Mouse (Mus musculus): Measurements from ENCODE around the gene Gm10715. TPM values are rescaled to one million over a fixed set of nuclear protein-coding genes. Genes with fewer than 3 reads are reported as not detected.

Gene Gm10715
- not detected for polyA plus RNA-seq (2014; fragmentation: Illumina TruSeq; extraction: RNeasy Lipid Tissue Mini Kit (QIAGEN cat#74804); ENCODE audit: low read depth, low replicate concordance)

GRCm38 (mm10) chr9:3036577-3036976 lies at the start of gene Gm10715:
TSS of gene Gm10715 (plus strand) at chr9:3036877.

GRCm38 (mm10) chr9:3000445-3000972 lies 36.2 kb upstream of the Gm10715 start, which contains the start of gene Gm10722:
TSS of gene Gm10722 (plus strand) at chr9:3000922.

GRCm38 (mm10) chr9:3002794-3003396 lies 33.8 kb upstream of the Gm10715 start, which contains the start of gene Gm11168:
TSS of gene Gm11168 (plus strand) at chr9:3003346.

GRCm38 (mm10) chr9:3012733-3013279 lies 23.9 kb upstream of the Gm10715 start, which contains the start of gene Gm10721:
TSS of gene Gm10721 (plus strand) at chr9:3013140.

DNA sequence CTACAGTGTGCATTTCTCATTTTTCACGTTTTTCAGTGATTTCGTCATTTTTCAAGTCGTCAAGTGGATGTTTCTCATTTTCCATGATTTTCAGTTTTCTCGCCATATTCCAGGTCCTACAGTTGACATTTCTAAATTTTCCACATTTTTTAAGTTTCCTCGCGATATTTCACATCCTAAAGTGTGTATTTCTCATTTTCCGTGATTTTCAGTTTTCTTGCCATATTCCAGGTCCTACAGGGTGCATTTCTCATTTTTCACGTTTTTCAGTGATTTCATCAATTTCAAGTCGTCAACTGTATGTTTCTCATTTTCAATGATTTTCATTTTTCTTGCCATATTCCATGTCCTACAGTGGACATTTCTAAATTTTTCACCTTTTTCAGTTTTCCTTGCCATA lies 21.3 kb upstream of the Gm10715 start, which contains the start of gene Gm10720:
Gm10720 (plus strand) TSS at position 301 of the 400 bp plus-strand sequence.

DNA sequence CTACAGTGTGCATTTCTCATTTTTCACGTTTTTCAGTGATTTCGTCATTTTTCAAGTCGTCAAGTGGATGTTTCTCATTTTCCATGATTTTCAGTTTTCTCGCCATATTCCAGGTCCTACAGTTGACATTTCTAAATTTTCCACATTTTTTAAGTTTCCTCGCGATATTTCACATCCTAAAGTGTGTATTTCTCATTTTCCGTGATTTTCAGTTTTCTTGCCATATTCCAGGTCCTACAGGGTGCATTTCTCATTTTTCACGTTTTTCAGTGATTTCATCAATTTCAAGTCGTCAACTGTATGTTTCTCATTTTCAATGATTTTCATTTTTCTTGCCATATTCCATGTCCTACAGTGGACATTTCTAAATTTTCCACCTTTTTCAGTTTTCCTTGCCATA lies 19.6 kb upstream of the Gm10715 start, which contains the start of gene Gm10719:
Gm10719 (plus strand) TSS at position 301 of the 400 bp plus-strand sequence.

DNA sequence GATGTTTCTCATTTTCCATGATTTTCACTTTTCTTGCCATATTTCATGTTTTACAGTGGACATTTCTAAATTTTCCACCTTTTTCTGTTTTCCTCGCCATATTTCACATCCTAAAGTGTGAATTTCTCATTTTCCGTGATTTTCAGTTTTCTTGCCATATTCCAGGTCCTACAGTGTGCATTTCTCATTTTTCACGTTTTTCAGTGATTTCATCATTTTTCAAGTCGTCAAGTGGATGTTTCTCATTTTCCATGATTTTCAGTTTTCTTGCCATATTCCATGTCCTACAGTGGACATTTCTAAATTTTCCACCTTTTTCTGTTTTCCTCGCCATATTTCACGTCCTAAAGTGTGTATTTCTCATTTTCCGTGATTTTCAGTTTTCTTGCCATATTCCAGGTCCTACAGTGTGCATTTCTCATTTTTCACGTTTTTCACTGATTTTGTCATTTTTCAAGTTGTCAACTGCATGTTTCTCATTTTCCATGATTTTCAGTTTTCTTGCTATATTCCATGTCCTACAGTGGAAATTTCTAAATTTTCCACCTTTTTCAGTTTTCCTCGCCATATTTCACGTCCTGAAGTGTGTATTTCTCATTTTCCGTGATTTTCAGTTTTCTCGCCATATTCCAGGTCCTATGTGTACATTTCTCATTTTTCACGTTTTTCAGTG lies 13.2 kb upstream of the Gm10715 start, which contains the start of gene Gm10718:
Gm10718 (plus strand) TSS at position 236 of the 673 bp plus-strand sequence.

DNA sequence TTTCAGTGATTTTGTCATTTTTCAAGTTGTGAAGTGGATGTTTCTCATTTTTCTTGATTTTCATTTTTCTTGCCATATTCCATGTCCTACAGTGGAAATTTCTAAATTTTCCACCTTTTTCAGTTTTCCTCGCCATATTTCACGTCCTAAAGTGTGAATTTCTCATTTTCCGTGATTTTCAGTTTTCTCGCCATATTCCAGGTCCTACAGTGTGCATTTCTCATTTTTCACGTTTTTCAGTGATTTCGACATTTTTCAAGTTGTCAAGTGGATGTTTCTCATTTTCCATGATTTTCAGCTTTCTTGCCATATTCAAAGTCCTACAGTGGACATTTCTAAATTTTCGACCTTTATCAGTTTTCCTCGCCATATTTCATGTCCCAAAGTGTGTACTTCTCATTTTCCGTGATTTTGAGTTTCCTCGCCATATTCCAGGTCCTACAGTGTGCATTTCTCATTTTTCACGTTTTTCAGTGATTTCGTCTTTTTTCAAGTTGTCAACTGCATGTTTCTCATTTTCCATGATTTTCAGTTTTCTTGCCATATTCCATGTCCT lies 11.7 kb upstream of the Gm10715 start, which contains the start of gene Gm10717:
Gm10717 (plus strand) TSS at position 506 of the 556 bp plus-strand sequence.

DNA sequence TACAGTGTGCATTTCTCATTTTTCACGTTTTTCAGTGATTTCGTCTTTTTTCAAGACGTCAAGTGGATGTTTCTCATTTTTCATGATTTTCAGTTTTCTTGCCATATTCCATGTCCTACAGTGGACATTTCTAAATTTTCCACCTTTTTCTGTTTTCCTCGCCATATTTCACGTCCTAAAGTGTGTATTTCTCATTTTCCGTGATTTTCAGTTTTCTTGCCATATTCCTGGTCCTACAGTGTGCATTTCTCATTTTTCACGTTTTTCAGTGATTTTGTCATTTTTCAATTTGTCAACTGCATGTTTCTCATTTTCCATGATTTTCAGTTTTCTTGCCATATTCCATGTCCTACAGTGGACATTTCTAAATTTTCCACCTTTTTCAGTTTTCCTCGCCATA lies 2.4 kb upstream of the Gm10715 start, which contains the start of gene Gm17535:
Gm17535 (plus strand) TSS at position 301 of the 400 bp plus-strand sequence.

Other genes with a start within 250 kb of the Gm10715 start
- gene Gm10722, start 36.0 kb upstream of the Gm10715 start, polyA plus RNA-seq (2014; fragmentation: Illumina TruSeq; extraction: RNeasy Lipid Tissue Mini Kit (QIAGEN cat#74804); ENCODE audit: low read depth, low replicate concordance) = not detected
- gene Gm11168, start 33.5 kb upstream of the Gm10715 start, polyA plus RNA-seq (2014; fragmentation: Illumina TruSeq; extraction: RNeasy Lipid Tissue Mini Kit (QIAGEN cat#74804); ENCODE audit: low read depth, low replicate concordance) = not detected
- not detected for gene Gm10721, start 23.7 kb upstream of the Gm10715 start, polyA plus RNA-seq (2014; fragmentation: Illumina TruSeq; extraction: RNeasy Lipid Tissue Mini Kit (QIAGEN cat#74804); ENCODE audit: low read depth, low replicate concordance)
- not detected for gene Gm10720, start 21.2 kb upstream of the Gm10715 start, polyA plus RNA-seq (2014; fragmentation: Illumina TruSeq; extraction: RNeasy Lipid Tissue Mini Kit (QIAGEN cat#74804); ENCODE audit: low read depth, low replicate concordance)
- gene Gm10719, start 19.5 kb upstream of the Gm10715 start, polyA plus RNA-seq (2014; fragmentation: Illumina TruSeq; extraction: RNeasy Lipid Tissue Mini Kit (QIAGEN cat#74804); ENCODE audit: low read depth, low replicate concordance) = not detected
- not detected for gene Gm10718, start 13.3 kb upstream of the Gm10715 start, polyA plus RNA-seq (2014; fragmentation: Illumina TruSeq; extraction: RNeasy Lipid Tissue Mini Kit (QIAGEN cat#74804); ENCODE audit: low read depth, low replicate concordance)
- not detected for gene Gm10717, start 11.5 kb upstream of the Gm10715 start, polyA plus RNA-seq (2014; fragmentation: Illumina TruSeq; extraction: RNeasy Lipid Tissue Mini Kit (QIAGEN cat#74804); ENCODE audit: low read depth, low replicate concordance)
- gene Gm17535, start 2.3 kb upstream of the Gm10715 start, polyA plus RNA-seq (2014; fragmentation: Illumina TruSeq; extraction: RNeasy Lipid Tissue Mini Kit (QIAGEN cat#74804); ENCODE audit: low read depth, low replicate concordance) = not detected

All from liver, adult 10 weeks (tissue).